Mouse (Mus musculus): ENCODE measurements around the gene Acbd5.
"Not testable (repeated sequence)": the region's sequence is repeated elsewhere in the genome, so short reads cannot be mapped to it uniquely, and the experiment has no call there.

The Acbd5 gene

DNA sequence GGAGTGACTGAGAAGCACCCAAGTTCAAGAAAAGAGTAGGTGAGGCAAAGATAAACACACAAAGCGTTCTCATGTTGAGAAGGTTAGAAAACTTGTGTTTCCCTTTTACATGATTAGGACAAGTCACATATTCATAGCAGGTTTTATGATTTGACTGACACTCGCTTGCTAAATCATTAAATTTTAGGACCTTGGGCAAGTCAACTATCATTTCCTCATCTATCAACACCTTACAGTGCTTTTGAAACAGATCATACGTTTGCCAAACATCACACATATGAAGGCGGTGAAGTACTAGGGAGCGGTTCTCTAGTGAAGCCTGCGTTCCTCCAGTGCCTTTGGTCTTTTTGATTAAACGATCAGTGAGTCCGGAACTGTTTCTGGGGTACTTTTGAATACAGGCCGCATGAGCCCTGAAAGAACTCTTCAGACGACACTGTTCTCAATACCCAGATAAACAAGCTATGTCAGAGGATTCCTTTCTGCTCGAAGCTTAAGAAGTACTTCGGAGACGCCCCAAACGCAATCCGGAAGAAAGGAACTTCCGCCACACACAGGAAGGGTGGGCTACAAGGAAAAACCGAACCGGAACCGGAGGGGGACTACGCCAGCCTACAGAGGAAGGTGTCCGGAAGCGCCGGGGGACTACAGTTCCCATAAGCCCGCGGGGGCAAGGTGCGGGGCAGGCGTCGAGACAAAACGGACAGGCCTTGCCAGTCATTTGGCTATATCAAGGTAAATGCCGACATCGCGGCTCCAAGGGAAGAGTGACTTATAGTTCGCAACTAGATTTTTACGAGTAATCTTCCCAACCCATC lies at the start of gene Acbd5:
TSS of gene Acbd5 (plus strand) at position 616 of the 818 bp plus-strand sequence.
- in situ Hi-C loops (cut with MboI; ENCODE audit: low sequenced_read_pairs), result no loop called here

DNA sequence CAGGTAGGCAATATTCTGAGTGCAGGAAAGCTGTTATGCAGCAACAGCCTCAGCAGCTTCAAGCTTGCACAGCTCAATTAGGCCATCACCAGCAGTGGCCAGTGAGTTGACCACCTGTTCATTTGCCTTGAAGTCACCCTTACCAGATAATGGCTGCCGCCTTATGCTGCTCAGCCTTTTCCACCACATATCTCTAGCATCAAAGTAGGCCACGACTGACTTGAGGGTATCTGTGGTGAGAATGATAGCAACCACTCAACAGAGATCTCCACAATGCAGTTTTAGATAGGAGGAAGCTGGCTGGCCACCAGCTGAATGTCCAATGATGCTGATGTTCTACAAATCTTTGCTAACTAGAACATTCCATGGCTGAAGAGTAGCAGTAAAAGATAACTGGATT lies 48.8 kb upstream of the Acbd5 start:
- in situ Hi-C loops (cut with MboI; ENCODE audit: low sequenced_read_pairs), result no loop called here

DNA sequence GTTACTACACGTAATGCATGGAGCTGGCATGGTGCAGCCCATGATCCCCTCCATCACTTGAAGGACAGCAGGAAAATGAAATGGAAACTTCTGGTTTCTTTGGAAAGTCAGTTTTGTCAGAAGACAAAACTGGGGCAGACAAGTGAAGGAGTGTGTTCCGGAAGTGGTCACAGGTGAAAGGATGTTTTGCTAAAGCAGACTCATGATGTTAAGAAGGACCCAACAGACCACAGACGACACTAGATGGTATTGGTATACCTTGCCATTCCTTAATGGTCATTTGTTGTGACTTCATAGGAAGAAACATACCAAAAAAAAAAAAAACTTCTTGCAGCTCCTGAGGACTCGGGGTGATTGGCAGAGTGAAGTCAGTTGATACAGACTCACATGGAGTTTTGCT lies 46.6 kb upstream of the Acbd5 start:
- in situ Hi-C loops (cut with MboI; ENCODE audit: low sequenced_read_pairs), result no loop called here

DNA sequence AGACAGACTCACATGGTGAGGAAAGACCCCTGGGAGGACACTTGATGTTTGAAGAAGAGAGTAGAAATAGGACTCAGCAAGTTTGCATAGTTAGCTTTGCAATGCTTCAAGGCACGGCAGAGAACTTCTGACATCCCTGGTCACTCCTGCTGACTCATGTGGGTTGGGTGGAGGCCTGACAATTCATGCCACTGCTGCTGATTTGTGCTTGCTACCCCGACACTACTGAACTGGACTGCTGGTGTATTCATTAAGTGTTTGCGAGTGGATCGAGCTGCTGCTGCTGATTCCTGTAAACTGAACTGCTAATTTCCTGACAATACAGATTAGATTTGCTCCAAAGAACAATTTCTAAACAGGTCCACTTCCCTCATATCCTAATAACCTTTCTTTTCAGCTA lies 46.2 kb upstream of the Acbd5 start:
- in situ Hi-C loops (cut with MboI; ENCODE audit: low sequenced_read_pairs), result no loop called here

DNA sequence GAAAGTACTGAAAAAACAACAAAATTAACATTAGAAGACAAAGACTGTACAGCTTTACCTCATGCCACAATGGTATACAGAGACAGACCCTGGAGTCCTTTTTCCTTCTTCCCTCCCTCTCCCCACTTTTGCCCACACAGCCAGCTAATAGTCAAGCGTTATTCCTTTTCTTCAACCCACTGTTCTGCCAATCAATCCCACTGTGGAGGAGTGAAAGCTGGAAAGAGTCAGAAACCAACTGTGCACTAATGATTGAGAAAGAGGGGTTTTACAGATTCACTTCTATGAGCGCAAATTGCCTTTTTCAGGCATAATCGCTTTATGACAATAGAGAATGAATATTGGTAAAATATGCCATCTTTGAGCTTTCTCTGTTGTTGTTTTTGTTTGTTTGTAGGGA lies 44.9 kb upstream of the Acbd5 start:
- in situ Hi-C loops (cut with MboI; ENCODE audit: low sequenced_read_pairs), result no loop called here

DNA sequence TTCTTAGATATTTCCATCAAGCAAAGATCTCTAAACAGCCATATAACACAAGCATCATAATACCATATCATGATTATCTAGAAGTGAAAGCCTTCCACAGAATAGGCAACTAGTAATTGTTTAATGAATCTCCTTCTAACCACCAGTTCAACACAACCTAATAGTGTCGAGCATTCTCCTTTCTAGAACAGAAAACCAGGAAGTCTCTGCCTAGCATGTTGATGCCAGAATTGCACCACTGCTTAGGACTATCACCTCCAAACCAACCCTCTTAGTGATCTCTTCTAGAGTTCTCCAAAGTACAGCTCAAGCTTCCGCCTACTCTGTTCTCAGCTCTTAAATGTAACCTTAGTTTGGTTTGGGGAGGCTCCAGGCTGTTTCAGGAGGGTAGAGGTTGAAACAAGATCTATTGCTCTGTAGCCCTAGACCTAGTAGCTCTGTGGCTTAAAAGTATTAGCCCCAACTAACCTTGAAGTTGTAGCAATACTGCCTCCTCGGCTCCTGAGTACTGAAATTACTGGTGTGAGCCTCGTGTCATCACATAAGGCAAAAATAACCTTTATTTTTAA lies 44.2 kb upstream of the Acbd5 start:
- in situ Hi-C loops (cut with MboI; ENCODE audit: low sequenced_read_pairs), result no loop called here

DNA sequence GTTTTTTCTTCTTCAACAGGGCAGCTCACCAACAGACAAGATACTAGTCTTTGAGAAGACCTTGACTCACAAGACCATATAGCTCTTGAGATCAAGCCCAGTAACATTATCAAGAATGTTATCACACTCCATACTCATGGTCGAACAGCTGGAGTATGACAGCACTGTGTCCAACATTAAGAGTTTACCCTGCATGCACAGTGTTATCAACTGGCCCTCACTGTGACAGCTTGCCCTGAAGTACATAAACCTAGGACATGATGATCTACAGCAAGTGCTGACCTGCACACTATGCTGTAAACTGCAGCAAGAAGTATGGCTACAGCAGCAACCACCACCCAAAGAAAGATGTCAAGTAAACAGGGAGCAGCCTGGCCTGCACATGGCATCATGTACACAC lies 41.6 kb upstream of the Acbd5 start:
- in situ Hi-C loops (cut with MboI; ENCODE audit: low sequenced_read_pairs), result no loop called here

DNA sequence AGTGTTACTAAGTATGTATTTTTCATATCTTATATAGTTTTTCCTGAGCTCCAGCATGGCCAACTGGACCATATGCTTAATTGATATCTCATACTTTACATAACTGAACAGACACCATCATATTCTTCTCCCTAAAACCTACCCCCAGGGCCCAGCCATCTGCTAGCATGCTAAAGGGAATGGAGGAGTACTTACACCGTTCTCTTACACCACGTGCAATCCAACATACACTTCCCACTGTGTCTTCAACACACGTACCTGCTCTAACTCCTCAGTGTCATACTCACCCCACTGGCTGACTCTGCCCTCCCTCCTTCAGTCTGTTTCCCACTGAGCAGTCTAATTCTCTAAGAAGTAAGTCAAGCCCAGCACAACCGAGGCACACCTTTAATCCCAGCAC lies 39.1 kb upstream of the Acbd5 start:
- in situ Hi-C loops (cut with MboI; ENCODE audit: low sequenced_read_pairs), result no loop called here

DNA sequence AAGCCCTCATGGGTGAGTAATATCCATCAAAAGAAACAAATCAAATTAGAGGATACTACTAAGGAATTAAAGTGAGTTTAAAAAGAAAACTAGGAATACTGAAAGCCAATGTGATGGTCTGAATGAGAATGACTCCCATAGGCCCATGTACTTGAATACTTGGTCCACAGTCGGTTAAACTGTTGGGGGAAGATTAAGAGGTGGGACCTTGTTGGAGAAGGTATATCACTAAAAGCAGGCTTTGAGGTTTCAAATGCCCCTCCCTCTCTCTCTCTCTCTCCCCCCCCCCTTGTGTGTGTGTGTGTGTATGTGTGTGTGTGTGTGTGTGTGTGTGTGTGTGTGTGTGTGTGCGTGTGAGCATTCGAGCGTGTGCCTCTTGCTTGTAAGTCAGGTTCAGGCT lies 37.3 kb upstream of the Acbd5 start:
- in situ Hi-C loops (cut with MboI; ENCODE audit: low sequenced_read_pairs), result no loop called here

DNA sequence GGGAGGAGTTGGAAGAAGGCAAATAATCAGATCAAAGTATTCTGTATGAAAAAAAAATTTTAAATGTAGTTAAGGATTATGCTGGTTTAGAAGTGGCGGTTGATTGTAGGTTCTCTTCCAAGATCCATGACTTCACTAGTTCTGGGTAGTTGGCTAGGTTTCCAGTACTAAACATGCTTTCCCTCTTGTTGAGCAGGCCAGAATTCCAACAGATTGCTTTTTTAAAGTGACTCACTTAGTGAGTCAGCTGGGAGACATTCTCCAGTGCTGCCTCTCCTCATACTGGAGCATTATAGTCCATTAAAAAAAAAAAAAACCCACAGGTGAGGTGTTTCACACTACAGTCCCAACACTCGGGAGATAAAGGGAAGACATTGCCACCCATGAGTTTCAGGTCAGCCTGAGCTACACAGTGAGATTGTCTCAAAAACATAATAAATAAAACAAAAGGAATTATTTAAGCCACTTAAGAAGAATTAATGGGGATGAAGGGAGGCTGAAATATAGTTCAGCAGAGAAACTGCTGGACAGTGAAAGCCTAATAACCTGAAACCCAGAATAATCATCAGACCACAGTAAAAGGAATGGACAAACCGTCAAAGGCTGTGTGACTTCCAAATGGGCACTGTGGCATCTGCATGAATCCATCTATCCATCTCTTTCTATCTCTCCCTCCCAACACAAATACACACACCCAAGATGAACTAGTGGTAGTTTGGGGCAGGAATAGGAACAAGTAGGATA lies 33.1 kb upstream of the Acbd5 start:
- in situ Hi-C loops (cut with MboI; ENCODE audit: low sequenced_read_pairs), result no loop called here

DNA sequence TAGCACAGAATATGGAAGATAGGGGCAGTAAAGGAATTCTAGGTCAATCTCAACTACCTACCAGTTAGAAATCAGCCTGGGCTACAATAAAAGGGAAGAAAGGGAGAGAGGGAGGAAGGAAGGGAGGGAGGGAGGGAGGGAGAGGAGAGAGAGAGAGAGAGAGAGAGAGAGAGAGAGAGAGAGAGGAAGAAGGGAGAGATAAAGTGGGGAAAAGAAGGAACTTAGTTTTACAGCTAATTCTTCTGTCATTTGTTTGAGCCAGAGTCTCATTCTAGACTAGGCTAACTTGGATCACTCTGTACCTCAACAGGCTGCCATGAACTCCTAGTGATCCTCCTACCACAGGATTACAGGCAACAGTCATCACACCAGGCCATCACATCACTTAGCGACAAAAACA lies 32.5 kb upstream of the Acbd5 start:
- in situ Hi-C loops (cut with MboI; ENCODE audit: low sequenced_read_pairs), result no loop called here

DNA sequence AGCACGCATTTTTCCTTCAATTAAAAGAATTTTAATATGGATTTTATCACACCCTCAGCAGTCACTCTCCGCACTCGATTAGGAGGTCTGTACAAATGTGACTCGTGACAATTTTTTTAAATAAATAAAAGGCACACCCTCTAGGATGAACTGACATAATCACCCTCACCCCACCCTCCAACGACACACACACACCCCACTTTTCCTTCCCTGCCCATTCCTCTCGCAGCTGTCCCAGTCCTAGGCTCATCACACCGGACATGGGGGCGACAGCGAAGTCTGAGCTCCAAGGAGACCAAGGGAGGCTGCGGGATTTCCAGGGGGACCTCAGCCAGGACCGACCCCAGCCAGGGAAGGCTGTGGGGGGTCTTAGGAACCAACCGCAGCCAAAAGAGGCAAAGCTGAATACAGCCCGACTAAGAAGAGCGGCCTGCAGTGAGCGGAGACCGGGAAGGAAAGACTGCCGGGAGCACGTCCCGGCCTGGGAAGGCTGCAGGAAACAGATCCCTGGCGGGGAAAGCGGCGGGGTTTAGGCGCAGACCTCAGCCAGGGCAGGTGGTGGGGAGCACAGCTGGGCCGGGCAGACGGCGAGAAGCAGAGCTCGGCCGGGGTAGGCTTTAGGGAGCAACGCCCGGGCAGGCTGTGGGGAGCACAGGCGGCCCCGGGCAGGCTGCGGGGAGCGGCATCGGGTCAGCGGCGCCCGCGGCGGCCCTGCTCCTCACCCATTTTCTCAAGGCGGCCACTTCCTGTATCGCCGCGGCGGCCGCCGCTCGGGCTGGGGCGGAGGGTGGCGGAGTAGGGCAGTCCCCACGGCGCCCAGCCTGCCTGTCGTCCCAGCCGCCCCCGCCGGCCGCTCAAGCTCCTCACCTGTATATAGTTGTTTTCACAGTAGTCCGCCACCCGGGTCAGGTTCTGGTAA lies 28.6 kb upstream of the Acbd5 start:
- in situ Hi-C loops (cut with MboI; ENCODE audit: low sequenced_read_pairs), result no loop called here

DNA sequence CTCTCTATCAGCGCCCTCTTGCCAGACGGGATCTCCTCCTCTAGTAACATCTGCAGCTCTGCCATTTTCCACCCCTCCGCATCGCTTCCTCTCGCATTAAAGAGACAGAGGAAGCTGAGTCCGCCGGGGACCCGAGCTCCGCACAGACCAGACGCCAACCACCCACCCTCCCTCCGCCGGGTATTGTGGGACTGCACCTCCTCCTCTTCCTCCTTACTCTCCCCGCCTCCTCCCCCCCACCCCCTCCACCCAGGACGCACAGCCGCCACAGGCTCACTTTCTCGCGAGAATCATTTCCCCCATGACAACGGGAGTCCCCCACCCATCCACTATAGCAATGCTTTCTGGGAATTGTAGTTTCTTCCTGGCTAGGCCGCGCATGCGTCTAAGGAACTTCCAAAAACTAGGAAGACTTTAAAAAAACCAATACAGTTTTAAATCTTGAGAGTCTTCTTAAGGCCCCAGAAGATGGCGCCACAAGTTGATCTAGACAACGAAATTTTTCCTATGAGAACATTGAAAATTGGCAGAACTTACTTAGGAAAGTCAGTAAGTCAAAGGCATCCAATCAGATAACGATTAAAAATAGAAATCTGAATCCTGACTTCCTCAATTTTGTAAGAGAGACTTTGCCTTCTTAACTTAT lies 27.8 kb upstream of the Acbd5 start, which contains the start of gene Abi1:
TSS of gene Abi1 (minus strand) at position 241 of the 646 bp plus-strand sequence.
- in situ Hi-C loops (cut with MboI; ENCODE audit: low sequenced_read_pairs), result no loop called here

DNA sequence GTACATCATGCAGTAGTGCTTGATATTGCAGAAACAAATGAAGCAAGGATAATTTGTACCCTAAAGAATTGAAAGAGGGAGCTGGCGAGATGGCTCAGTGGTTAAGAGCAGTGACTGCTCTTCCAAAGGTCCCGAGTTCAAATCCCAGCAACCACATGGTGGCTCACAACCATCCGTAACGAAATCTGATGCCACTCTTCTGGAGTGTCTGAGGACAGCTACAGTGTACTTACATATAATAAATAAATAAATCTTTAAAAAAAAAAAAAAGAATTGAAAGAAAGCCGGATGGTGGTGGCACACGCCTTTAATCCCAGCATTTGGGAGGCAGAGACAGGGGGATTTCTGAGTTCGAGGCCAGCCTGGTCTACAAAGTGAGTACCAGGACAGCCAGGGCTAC lies 27.3 kb upstream of the Acbd5 start:
- in situ Hi-C loops (cut with MboI; ENCODE audit: low sequenced_read_pairs), result not testable (repeated sequence)

DNA sequence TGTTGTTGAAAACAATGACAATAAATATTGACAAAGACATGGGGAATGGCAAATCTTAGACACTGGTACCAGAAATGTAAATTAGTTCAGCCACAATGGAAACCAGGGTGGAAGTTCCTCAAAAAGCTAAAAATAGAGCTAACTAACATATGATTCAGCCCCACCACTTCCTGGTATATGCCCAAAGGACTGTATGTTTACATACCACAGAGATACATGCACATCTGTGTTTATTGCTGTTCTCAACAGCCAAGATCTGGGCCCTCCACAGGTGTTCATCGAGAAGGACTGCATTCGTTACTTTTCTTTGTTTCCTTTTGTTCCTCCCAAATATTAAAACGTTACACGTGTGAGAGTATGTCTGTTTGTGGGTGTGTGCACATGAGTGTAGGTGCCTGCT lies 26.5 kb upstream of the Acbd5 start:
- in situ Hi-C loops (cut with MboI; ENCODE audit: low sequenced_read_pairs), result no loop called here

DNA sequence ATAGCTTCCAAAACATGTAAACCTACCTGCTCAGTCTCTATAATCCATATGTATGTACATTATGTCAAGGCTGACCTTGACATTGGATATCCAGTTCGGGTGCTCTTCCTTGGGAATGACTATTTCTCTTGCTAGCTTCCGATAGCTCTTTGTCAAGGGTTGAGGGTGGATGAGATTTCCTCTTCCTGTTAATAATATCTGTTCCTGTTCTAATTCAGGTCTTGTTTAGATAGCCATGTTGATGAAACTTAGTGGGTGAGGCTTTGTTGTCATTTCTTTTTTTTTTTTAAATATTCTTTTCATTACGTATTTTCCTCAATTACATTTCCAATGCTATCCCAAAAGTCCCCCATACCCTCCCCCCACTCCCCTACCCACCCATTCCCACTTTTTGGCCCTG lies 25.8 kb upstream of the Acbd5 start:
- in situ Hi-C loops (cut with MboI; ENCODE audit: low sequenced_read_pairs), result no loop called here

DNA sequence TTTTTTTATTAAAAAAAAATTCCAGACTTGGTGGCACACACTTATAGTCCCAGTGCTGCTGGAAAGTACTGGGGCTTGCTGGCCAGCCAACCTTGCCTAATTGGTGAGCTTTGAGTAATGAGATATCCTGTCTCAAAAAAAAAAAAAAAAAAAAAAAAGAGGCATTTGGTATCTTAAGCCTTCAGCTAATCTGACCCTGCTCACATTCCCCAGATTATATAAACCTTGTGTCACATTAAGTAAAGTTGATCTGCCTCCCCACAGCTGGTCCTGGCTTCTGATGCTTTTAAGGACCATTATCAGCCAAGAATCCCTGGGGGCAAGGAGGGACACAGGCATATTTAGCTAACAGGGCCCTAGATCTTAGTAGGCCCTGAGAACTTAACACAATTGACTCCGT lies 22.3 kb upstream of the Acbd5 start:
- in situ Hi-C loops (cut with MboI; ENCODE audit: low sequenced_read_pairs), result no loop called here

DNA sequence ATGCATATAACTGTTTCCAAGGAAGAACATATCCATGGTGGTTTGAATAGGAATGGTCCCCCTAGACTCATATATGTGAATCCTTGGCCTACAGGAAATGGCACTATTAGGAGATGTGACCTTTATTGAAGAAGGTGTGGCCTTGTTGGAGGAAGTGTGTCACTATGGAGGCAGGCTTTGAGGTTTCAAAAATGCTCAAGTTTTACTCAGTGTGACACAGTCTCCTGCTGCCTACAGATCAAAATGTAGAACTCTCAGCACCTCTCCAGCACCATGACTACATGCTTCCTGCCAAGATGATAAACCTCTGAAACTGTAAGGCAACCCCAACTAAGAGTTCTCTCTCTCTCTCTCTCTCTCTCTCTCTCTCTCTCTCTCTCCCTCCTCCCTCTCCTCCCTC lies 20.0 kb upstream of the Acbd5 start:
- in situ Hi-C loops (cut with MboI; ENCODE audit: low sequenced_read_pairs), result no loop called here

DNA sequence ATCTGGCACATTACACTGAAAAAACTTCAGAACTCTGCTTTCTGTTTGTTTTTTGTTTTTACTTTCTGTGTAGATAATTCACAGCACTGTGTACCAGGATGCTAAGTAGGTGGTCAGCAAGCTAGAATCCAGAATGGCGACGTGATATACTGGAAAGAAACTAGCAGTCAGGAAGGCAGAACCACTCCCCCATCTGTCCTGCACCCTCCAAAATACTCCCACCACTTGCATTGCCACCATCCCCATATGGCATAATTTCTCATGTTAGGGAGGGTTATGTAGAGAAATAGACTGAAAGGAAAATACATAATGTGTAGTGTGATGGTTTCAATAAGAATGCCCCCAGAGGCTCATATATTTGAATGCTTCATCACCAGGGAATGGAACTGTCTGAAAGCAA lies 16.1 kb upstream of the Acbd5 start:
- in situ Hi-C loops (cut with MboI; ENCODE audit: low sequenced_read_pairs), result no loop called here

DNA sequence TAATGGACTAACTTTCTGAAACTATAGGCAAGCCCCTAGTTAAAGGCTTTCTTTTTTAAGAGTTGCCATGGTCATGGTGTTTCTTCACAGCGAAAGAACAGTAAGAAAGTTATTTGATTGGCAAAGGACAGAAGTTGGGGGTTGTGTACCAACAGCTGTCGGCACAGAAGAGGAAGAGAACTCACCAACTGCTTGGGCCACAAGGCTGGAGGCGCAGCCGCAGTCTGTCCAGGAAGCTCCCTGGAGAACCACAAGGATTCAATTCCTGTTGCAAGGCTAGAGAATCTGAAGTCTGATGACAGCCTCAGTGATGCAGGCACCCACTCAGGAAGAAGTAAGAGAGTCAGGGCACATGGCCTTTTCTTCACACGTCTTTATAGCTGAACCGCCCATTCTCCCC lies 15.4 kb upstream of the Acbd5 start:
- in situ Hi-C loops (cut with MboI; ENCODE audit: low sequenced_read_pairs), result no loop called here

DNA sequence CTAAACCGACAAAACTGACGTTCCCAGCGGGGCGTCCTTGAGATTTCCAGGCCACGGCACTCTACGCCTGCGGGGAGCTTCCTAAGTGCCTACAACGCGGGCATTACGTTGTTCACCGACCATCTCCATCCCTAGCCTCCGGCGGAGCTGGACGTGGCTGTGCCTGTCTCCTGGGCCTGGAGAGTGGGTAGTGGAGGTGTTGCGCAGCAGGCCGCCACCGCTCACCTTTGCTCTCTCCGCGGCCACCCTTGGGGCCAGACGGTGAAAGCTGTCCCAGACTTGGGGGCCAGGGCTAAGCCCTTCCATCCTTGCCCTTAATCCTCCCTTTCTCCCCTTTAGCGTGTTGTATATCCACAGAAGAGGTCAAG lies 387 bp downstream of the Acbd5 start:
- in situ Hi-C loops (cut with MboI; ENCODE audit: low sequenced_read_pairs), result no loop called here

All from CH12F3 (cell line).